Mouse (Mus musculus) adrenal gland, adult 18-20 months (tissue): ENCODE data around the gene Gzma. TPM values are rescaled to one million over a fixed set of nuclear protein-coding genes. Genes with fewer than 3 reads are reported as not detected.

Experiments
- DNase-seq, 2 experiments: peaks; one replicate each; pipeline ENCODE4 v3.0.0; 2021 to 2022; ENCODE audit warnings: low spot score in 2 of 2
- long read RNA-seq, 2 experiments: library from polyadenylated mRNA; stranded (forward); transcript quantifications; one replicate each; pipeline ENCODE4 v2.0.0; 2021
- total RNA-seq, 2 experiments: library from RNA; stranded (reverse); gene quantifications; 1 replicate in 1 of 2; 2 replicates in 1 of 2; pipeline ENCODE4 v1.2.3; 2021

Gene Gzma
- total RNA-seq, result 1 to 10 TPM; 1.1 to 1.4 TPM
- long read RNA-seq, experiment 1, result 0 reads
- long read RNA-seq, experiment 2, partial matches to known transcripts, result 1 of 1 reads
- long read RNA-seq, experiment 2, other reads (novel, unspliced or antisense), result 0 of 1 reads

GRCm38 (mm10) chr13:113100879-113101278 is at the start of gene Gzma:
Gzma (minus strand) TSS chr13:113100981.
- no peak for DNase-seq

- no peak for DNase-seq
Measured at GRCm38 (mm10) chr13:113139597-113139996, 38.8 kb upstream of the Gzma start.

GRCm38 (mm10) chr13:113129974-113130373 is 29.2 kb upstream of the Gzma start:
- DNase-seq, result no peak

DNA sequence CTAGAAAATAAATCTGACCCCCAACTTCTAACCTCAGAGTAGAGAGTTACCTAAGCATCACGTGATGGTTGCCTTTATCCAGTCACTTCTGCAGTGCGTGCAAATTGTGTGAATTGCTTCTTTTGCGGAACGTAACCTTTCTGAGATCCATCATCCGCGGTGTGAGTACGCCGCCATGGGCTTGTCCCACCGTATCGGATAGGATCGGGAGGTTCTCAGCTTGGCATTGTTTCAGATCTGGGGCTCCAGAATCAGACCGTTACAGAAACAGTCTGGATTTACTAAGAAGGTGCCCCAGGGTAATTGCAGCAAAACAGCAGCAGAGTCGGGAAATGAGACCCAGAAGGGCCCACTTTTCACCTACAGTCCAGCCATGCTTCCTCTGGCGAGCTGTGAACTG is 20.5 kb upstream of the Gzma start:
- DNase-seq, result no peak

- no peak for DNase-seq
Measured at GRCm38 (mm10) chr13:113120324-113121237, 19.8 kb upstream of the Gzma start.

GRCm38 (mm10) chr13:113118977-113119376 is 18.2 kb upstream of the Gzma start:
- DNase-seq, result no peak

- no peak for DNase-seq
Measured at GRCm38 (mm10) chr13:113104759-113105158, 4.0 kb upstream of the Gzma start.

DNA sequence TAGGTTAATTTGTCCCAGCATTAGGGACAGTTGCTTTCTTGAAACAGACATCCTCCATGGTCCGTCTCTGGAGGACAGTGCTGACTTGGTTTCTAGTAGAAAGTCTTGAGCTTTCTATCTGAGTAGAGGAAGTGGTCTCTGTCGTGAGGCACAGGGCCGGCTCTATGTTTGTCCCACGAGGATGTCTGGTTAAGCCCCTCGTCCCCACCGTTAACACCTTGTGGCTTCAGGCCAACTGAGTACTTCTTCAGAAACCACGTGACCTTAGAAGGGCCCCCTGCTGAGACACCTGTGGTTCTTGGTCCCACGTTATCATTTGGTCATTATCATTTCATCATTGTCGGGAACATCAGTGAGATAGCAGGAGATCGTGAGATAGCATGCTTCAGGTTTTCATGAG is 1.0 kb upstream of the Gzma start:
- no peak for DNase-seq

DNA sequence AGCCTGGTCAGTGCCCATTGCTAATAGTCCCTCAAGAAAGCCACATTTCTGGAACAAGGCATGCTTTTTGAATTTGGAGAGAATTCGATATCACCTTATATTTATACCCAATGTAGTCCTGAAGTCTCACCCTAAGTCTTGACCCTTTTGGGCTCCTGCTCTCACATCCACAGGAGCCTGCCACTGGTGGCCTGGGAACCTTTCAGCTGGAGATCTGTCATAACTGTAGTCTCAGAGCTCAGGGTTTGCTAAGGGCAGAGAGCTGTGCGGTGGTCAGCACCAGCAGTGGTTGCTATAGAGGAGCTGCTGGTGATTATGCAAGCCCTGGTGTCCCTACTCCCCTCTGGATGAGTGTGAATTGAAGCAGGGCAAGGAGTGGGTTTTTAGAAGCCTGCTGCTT is 2.4 kb downstream of the Gzma start:
- no peak for DNase-seq

GRCm38 (mm10) chr13:113097011-113097410 is 3.8 kb downstream of the Gzma start:
- DNase-seq, result no peak

GRCm38 (mm10) chr13:113094618-113095017 is 6.2 kb downstream of the Gzma start:
- DNase-seq, result no peak

GRCm38 (mm10) chr13:113090489-113090888 is 10.3 kb downstream of the Gzma start:
- no peak for DNase-seq

- DNase-seq, result no peak
Measured at GRCm38 (mm10) chr13:113087226-113088017, 13.4 kb downstream of the Gzma start.

GRCm38 (mm10) chr13:113084732-113085131 is 16.0 kb downstream of the Gzma start:
- no peak for DNase-seq

- DNase-seq, result no peak
Measured at GRCm38 (mm10) chr13:113082101-113082500, 18.7 kb downstream of the Gzma start.

DNA sequence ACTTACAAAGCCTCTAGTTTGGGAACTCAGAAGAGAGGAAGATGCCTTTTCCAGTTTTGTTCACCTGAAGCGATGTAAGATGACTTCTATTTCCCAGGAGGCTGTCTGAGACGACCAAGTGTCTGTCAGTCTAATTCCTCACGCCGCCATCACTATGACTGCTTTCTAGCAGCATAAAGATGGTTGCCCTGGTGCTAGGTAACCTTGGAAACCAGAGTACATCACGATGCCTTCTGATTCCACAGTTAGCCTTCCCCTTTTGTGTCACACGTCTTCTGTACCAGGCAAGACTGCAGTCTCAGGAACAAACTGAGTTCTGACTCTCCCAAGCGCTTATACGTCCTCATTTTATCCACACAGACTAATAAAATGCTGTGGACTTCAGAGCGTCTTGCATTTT is 21.8 kb downstream of the Gzma start:
- no peak for DNase-seq

DNA sequence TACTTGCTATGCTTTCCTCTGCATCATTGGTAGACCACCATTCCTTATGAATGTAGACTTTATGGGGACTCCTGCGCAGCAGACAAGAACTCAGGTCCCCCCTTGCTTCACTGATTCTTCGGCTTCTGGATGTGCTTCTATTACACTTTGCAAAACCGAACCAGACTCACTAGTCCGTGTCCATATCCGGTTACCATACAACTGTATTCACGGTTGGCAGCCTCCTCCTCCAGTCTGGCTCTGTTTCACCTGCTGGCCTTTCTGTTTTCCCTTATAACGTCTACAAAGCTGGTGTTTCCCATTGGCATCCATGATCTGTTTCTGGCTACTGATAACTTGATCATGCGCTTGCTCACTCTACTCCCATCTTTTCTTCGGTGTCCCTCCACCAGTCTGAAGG is 36.2 kb downstream of the Gzma start:
- no peak for DNase-seq

GRCm38 (mm10) chr13:113061746-113062145 is 39.0 kb downstream of the Gzma start:
- DNase-seq, result no peak

DNA sequence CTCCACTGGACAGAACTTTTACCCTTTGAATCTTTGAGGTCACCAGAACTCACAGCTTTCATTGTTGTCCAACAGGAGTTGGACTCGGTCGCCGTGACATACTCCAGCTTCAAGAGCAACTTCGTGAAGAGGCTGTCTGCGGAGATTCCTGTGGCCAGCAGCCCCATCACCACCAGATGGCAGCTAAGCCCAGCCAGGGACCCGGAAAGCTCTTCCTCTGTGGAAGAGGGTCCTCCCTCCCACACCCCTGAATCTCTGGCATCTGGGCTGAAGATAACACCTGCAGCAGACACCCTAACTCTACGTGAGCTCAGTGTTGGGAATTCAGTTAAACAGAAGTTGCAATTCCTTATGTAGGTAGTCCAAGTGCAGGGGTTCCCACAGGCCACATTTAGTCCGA is 45.0 kb downstream of the Gzma start:
- DNase-seq, result no peak

GRCm38 (mm10) chr13:113054230-113054629 is 46.6 kb downstream of the Gzma start:
- no peak for DNase-seq

- DNase-seq, result no peak
Measured at GRCm38 (mm10) chr13:113047647-113048046, 53.1 kb downstream of the Gzma start.

- no peak for DNase-seq
Measured at GRCm38 (mm10) chr13:113047018-113047417, 53.8 kb downstream of the Gzma start.
